Mouse (Mus musculus) C2C12 (cell line): ENCODE results near the gene Gtf2i.

Source experiments
- CTCF ChIP-seq: IDR thresholded peaks from one replicate; pipeline ENCODE4 v1.5.1; 2011; ENCODE audit not compliant: control insufficient read depth, insufficient read depth, insufficient read length
- FOSL1 ChIP-seq: IDR thresholded peaks from one replicate; pipeline ENCODE4 v1.8.0; 2011; ENCODE audit warnings: mild to moderate bottlenecking, low read length; ENCODE audit not compliant: poor library complexity, insufficient read depth, severe bottlenecking
- MYOG ChIP-seq: IDR thresholded peaks from one replicate; pipeline ENCODE4 v1.6.1; 2011; ENCODE audit not compliant: control insufficient read depth, insufficient read length; ENCODE audit errors: extremely low read depth
- USF1 ChIP-seq: IDR thresholded peaks from one replicate; pipeline ENCODE4 v1.6.1; 2011; ENCODE audit warnings: low read depth, mild to moderate bottlenecking, control low read depth, moderate library complexity

GRCm38 (mm10) chr5:134193664-134194063 is 120.9 kb downstream of the Gtf2i start:
- TF ChIP-seq CTCF (no peak), FOSL1 (no peak), USF1 (no peak), MYOG (no peak)
